Mouse (Mus musculus) cerebellum, adult 2 months (tissue): ENCODE measurements around the gene Ift52.

Experiments used
- CTCF ChIP-seq: fragments of 200-500 bp; IDR thresholded peaks from 2 replicates; pipeline ENCODE4 v1.5.1; 2011; ENCODE audit warnings: low read depth, mild to moderate bottlenecking, control low read depth, low read length, moderate library complexity, borderline replicate concordance; ENCODE audit not compliant: insufficient read depth
- POLR2A ChIP-seq: fragments of 200-500 bp; IDR thresholded peaks from 2 replicates; pipeline ENCODE4 v1.6.1; 2011; ENCODE audit warnings: low read length, control low read depth, borderline replicate concordance; ENCODE audit not compliant: insufficient read depth

DNA sequence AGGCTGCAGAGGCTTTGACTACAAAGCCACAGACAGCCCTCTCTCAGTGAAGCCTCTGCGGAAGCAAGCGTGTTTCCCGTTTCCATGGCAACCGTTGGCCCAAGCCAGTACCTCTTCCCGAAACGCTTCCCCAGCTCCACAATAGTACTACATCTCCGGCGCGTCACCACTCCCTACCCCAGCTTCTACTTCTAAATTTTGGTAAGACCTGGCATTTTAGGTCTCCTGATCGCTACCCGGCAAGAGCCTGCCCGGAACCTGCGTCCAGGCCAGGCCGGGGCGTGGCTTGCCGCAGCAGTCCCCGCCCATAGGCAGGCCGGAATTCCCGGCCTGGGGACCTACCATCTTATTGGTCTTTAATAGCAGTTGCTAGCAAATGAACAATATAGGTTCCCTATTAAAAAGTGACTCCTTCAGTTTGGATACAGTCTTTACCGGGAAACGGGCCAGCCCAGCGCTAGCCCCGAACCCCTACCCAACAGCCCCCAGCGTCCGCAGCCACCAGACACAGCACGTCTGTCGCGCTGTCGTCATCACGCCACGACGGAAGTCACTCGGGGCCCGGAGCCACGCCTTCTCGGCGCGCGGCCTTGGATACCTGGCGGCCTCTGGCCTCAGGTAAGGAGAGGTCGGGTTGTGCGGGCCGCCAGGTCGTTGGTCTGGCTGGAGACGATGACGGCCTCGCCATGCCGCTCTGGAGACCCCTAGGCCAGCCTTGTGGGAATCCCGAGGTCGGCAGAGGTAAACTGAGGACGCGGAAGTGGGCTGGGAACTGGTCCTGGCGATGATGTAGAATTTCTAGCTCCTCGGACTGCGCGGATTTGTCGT is at the start of gene Ift52:
- TF ChIP-seq POLR2A: 0 out of 2 replicates have a peak, but pooled peaks have one; percentile 61
- TF ChIP-seq CTCF: no peak
